Mouse (Mus musculus) liver, adult 2 months (tissue): Measurements from ENCODE around the gene Ccdc149. TPM values are rescaled to one million over a fixed set of nuclear protein-coding genes. Genes with fewer than 3 reads are reported as not detected.

ENCODE experiments used
- DNase-seq: peaks from one replicate; pipeline ENCODE4 v3.0.0-alpha.2; 2011; ENCODE audit warnings: low read depth, low spot score; ENCODE audit errors: extremely low read depth
- H3K27ac ChIP-seq: fragments of 200-500 bp; replicated peaks from 2 replicates; pipeline ENCODE4 v1.5.1; 2012; ENCODE audit warnings: low read depth, mild to moderate bottlenecking, control low read depth, inconsistent platforms, low read length; ENCODE audit not compliant: insufficient read depth
- H3K27me3 ChIP-seq: fragments of 200-500 bp; 2 replicates; pipeline ENCODE4 v1.6.1; 2012; ENCODE audit warnings: mild to moderate bottlenecking, moderate library complexity, low read length, inconsistent platforms; ENCODE audit not compliant: control insufficient read depth, insufficient read depth
- H3K36me3 ChIP-seq: fragments of 200-500 bp; 2 replicates; pipeline ENCODE4 v1.6.1; 2012; ENCODE audit warnings: low read length, inconsistent platforms; ENCODE audit not compliant: control insufficient read depth, insufficient read depth
- H3K4me1 ChIP-seq: fragments of 200-500 bp; 2 replicates; pipeline ENCODE4 v1.6.1; 2011; ENCODE audit warnings: low read length; ENCODE audit not compliant: control insufficient read depth, insufficient read depth
- H3K4me3 ChIP-seq: fragments of 200-500 bp; 2 replicates; pipeline ENCODE4 v1.5.1; 2011; ENCODE audit warnings: low read depth, mild to moderate bottlenecking, control low read depth, low read length, moderate library complexity; ENCODE audit not compliant: insufficient read depth
- H3K79me2 ChIP-seq: fragments of 200-500 bp; 2 replicates; pipeline ENCODE4 v1.6.1; 2012; ENCODE audit warnings: inconsistent platforms, mild to moderate bottlenecking, low read length, moderate library complexity; ENCODE audit not compliant: control insufficient read depth, insufficient read depth
- H3K9ac ChIP-seq: fragments of 200-500 bp; 2 replicates; pipeline ENCODE4 v1.6.1; 2012; ENCODE audit warnings: low read depth, mild to moderate bottlenecking, control low read depth, inconsistent platforms, low read length
- CTCF ChIP-seq: fragments of 200-500 bp; IDR thresholded peaks from 2 replicates; pipeline ENCODE4 v1.5.1; 2011; ENCODE audit warnings: low read depth, low read length, control low read depth
- POLR2A ChIP-seq: fragments of 200-500 bp; IDR thresholded peaks from 2 replicates; pipeline ENCODE4 v1.6.1; 2011; ENCODE audit warnings: low read length, control low read depth; ENCODE audit not compliant: insufficient read depth; ENCODE audit errors: extremely low read depth
- WGBS: fragments of 180-500 bp; shearing (Covaris S2); methylation state at CpG from one replicate; pipeline ENCODE4 v1.1.7; 2018; 5-methylcytosine and 5-hydroxymethylcytosine counted together
- polyA plus RNA-seq: library from polyadenylated mRNA; depleted of rRNA; stranded (reverse); fragments of >200 nt; gene quantifications from 2 replicates; pipeline ENCODE4 v1.2.3, GENCODE M21; 2012
- total RNA-seq: library from RNA; depleted of rRNA; stranded (reverse); fragments of >200 nt; gene quantifications from 2 replicates; pipeline ENCODE4 v1.2.3, GENCODE M21; 2014

The Ccdc149 gene
- total and polyA plus RNA-seq, 2 experiments = 0.43 to 0.83 TPM

DNA sequence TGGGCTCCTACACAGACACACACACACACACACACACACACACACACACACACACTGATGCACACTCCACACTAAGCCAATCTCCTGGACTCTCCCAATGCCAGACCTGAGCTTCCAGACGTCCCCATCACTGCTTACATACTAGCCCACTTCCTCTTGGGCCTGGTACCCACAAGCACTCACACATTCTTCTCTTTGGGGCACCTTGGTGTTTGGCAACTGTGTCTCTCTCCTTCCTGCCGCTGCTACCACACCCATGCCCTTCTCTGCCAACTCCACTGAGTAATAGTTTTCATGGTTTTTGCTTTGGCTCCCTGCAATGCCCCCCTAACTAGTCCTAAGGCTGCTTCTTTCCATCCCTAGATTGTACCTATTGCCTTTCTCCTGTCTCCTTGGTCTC, 104.7 kb downstream of the Ccdc149 start:
- H3K27ac ChIP-seq = no peak overlapping the region
- WGBS = 63% methylated on average over 2 of the region's 2 CpGs
- H3K27me3 ChIP-seq = 0 out of 2 replicates have a peak, but pooled peaks cover 4% of the 10 kb centered on the region
- TF ChIP-seq CTCF (no peak), POLR2A (no peak)
- no peak overlapping the region for H3K4me3 ChIP-seq
- H3K36me3 ChIP-seq = no peaks in the 10 kb centered on the region
- H3K4me1 ChIP-seq = no peaks in the 10 kb centered on the region
- no peak for DNase-seq
- no peaks in the 10 kb centered on the region for H3K79me2 ChIP-seq
- H3K9ac ChIP-seq = no peak overlapping the region

DNA sequence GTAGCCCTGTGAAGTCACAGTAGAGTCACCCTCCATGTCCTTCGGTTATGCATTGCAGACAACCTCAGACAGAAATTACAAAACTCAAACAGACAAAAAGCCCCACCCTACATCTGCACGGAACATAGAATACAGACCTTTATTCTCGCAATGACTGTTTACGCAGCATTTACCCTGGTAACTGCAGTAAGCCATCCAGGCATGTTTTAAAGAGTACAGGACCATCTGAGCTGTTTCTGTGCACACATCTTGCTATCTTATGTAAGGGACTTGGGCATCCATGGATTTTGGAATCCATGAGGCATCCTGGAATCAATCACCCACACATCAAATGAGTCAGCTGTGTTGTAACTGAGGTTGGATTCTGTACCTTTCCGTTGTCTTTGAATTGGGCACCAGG, 105.4 kb downstream of the Ccdc149 start:
- 77% methylated on average over 5 of the region's 5 CpGs for WGBS
- Histone ChIP-seq H3K27me3 (0 out of 2 replicates have a peak, but pooled peaks cover 4% of the 10 kb centered on the region), H3K4me1 (no peaks in the 10 kb centered on the region), H3K79me2 (no peaks in the 10 kb centered on the region), H3K27ac (no peak overlapping the region), H3K36me3 (no peaks in the 10 kb centered on the region), H3K4me3 (no peak overlapping the region), H3K9ac (no peak overlapping the region)
- DNase-seq = no peak
- TF ChIP-seq CTCF (no peak), POLR2A (no peak)

DNA sequence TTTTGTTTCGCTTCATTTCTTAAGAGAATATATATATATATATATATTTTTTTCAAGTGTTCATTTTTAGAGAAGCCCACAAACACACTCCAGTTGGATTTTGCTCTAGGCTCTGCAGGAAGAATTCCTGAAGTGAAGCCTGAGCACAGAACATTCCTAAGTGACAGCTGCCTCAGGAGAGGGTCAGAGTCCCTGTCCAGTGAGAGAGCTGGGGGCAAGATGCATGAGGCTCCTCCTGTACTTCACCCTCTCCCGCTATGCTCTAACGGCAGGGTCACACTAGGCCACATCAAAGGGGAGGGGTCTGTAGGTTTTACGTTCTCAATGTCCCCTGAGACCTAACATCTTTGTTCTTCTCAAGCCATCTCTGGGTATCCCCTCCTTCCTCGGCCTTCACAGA, 106.8 kb downstream of the Ccdc149 start:
- Histone ChIP-seq H3K27me3 (0 out of 2 replicates have a peak, but pooled peaks cover 4% of the 10 kb centered on the region), H3K4me1 (no peaks in the 10 kb centered on the region), H3K79me2 (no peaks in the 10 kb centered on the region), H3K36me3 (no peaks in the 10 kb centered on the region), H3K9ac (no peak overlapping the region), H3K4me3 (no peak overlapping the region; the same call in 1 of the 2 replicates), H3K27ac (no peak overlapping the region)
- no peak for TF ChIP-seq CTCF
- TF ChIP-seq POLR2A = no peak
- WGBS = 70% methylated on average over 5 of the region's 5 CpGs
- no peak for DNase-seq

DNA sequence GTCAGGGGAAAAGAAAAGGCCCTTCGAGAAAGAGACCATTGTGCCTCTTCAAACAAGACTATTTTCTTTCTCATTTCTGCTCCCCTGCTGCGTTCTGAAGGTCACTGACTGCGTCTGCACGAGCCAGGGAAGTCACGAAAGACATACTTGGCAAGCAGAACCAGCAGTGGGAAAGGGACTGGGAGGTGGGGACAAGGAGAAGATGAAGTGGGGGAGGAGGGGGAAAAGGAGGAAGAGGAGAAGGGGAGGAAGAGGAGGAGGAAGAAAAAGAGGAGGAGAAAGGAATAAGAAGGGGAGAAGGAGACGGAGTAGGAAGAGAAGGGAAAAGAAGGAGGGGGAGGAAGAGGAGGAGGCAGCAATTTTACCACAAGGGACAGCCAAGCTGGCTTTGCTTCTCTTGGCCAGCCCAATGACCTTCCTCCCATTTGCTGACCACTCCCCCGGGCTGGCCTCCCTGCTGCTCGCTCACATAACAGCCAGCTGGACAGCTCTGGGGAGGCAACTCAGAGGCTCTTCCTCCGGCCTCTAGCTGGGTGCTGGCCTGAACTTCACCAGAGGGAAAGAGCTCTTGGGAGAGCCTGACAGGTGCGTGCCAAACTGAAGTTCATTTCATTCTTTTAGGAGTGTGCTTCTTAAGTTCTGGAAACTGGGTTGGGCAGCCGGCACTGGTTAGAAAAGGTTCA, 107.7 kb downstream of the Ccdc149 start, which contains the start of gene Sod3:
TSS of gene Sod3 (plus strand) at position 324 of the 683 bp plus-strand sequence.
- Histone ChIP-seq H3K36me3 (no peaks in the 10 kb centered on the region), H3K4me1 (no peaks in the 10 kb centered on the region), H3K9ac (peak within 1 kb of the TSS; percentile 52; the same call in 1 of the 2 replicates), H3K27me3 (0 out of 2 replicates have a peak, but pooled peaks cover 4% of the 10 kb centered on the region), H3K79me2 (no peaks in the 10 kb centered on the region), H3K4me3 (peak within 1 kb of the TSS; percentile 28; the same call in 1 of the 2 replicates), H3K27ac (peak within 1 kb of the TSS; percentile 60)
- TF ChIP-seq POLR2A (no peak), CTCF (no peak)
- WGBS = 35% methylated on average over 11 of the region's 11 CpGs
- peak; percentile 42 for DNase-seq

DNA sequence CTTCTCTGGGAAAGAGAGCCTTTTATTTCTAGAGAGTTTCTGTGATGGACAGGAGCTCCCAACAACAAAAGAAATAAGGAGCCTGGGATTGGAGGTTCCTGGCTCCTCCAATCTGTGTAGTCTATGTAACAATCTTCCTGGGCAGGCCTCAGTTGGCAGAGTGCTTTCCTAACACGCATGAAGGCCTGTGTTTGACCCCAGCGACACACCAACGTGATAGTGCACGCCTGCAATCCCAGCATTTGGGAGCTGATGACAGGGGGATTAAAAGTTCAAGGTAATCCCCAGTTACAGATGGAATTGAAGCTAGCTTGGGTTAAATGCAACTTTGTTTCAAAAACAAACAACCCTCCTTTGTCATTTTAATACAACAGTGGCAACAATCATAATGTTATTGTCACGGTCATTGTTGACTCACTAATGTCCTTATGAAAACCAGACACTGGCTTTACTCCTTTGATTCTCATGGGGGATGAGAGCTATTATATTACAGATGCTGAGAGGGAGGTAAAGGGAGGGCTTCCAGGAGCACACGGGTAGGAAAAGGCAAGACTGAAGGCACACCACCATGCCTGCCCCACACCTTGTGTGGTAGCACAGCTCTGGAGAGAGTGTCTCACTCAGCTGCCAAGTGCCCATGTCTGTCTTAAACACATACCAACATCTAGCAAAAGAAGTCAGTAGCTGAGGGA, 108.4 kb downstream of the Ccdc149 start:
- Histone ChIP-seq H3K36me3 (no peaks in the 10 kb centered on the region), H3K27ac (peak overlapping the region; percentile 39; the same call in 1 of the 2 replicates), H3K27me3 (no peaks in the 10 kb centered on the region), H3K4me3 (no peak overlapping the region), H3K9ac (no peak overlapping the region), H3K4me1 (no peaks in the 10 kb centered on the region), H3K79me2 (no peaks in the 10 kb centered on the region)
- 82% methylated on average over 6 of the region's 6 CpGs for WGBS
- DNase-seq = no peak
- TF ChIP-seq CTCF (no peak), POLR2A (no peak)
